Mouse (Mus musculus) kidney, adult 2 months (tissue): Measurements from ENCODE around the gene Tjp2. TPM values are rescaled to one million over a fixed set of nuclear protein-coding genes. Genes with fewer than 3 reads are reported as not detected.
A peak's percentile ranks its signal among the peaks of the same experiment; 100 is the strongest.
"Not testable (repeated sequence)": the region's sequence is repeated elsewhere in the genome, so short reads cannot be mapped to it uniquely, and the experiment has no call there.

Experiments
- DNase-seq: peaks from one replicate; pipeline ENCODE4 v3.0.0; 2021
- H3K27ac ChIP-seq: fragments of 200-500 bp; 2 replicates; pipeline ENCODE4 v1.5.1; 2012; ENCODE audit warnings: low read depth, low read length, control low read depth, inconsistent platforms; ENCODE audit not compliant: insufficient read depth
- H3K27me3 ChIP-seq: fragments of 200-500 bp; replicated peaks from 2 replicates; pipeline ENCODE4 v1.6.1; 2012; ENCODE audit warnings: mild to moderate bottlenecking, moderate library complexity, low read length, inconsistent platforms; ENCODE audit not compliant: control insufficient read depth, insufficient read depth
- H3K36me3 ChIP-seq: fragments of 200-500 bp; 2 replicates; pipeline ENCODE4 v1.6.1; 2012; ENCODE audit warnings: mild to moderate bottlenecking, moderate library complexity, low read length, inconsistent platforms; ENCODE audit not compliant: control insufficient read depth, insufficient read depth
- H3K4me1 ChIP-seq: fragments of 200-500 bp; 2 replicates; pipeline ENCODE4 v1.6.1; 2011; ENCODE audit warnings: low read length; ENCODE audit not compliant: control insufficient read depth, insufficient read depth
- H3K4me3 ChIP-seq: fragments of 200-500 bp; 2 replicates; pipeline ENCODE4 v1.5.1; 2011; ENCODE audit warnings: mild to moderate bottlenecking, low read depth, low read length, control low read depth; ENCODE audit not compliant: insufficient read depth
- CTCF ChIP-seq: fragments of 200-500 bp; conservative IDR thresholded peaks from 2 replicates; pipeline ENCODE4 v1.5.1; 2011; ENCODE audit warnings: low read depth, mild to moderate bottlenecking, control low read depth, low read length, moderate library complexity, mixed read lengths; ENCODE audit not compliant: insufficient read depth, insufficient read length
- POLR2A ChIP-seq: fragments of 200-500 bp; IDR thresholded peaks from one replicate; pipeline ENCODE4 v1.6.1; 2011; ENCODE audit warnings: low read depth, low read length, control low read depth
- WGBS: fragments of 180-500 bp; shearing (Covaris S2); methylation state at CpG from one replicate; pipeline ENCODE4 v1.1.7; 2018; 5-methylcytosine and 5-hydroxymethylcytosine counted together
- polyA plus RNA-seq: library from polyadenylated mRNA; depleted of rRNA; stranded (reverse); fragments of >200 nt; gene quantifications from 2 replicates; pipeline ENCODE4 v1.2.3, GENCODE M21; 2012

Gene Tjp2
- polyA plus RNA-seq, 1 experiment = 13.0 TPM

DNA sequence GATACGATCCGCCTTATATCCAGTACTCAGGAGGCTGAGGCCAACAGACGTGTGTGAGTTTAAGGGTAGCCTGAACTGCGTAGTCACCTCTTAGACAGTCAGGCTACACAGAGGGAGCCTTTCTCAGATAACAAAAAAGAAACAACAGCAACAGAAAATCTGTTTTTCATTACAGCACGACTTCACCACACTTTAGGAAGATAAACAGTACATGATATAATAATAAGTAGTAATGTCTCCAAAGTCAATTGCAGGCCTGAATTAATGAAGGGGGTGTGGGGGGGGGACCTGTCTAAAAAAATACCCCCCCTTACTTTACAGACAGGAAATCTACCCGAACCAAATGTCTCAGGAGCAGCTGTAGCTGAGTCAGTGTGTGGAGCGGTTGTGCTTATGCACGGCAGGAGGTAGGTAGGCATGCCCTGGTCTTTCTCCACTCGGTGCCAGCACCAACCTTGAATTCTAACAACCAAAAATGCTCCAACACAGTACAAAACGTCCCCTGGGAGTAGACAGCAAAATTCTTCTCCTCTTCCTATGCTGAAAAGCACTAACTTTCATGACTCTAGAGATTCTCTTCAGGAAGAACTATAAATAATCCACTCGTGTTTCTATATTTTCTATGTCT, 26.0 kb downstream of the Tjp2 start:
- Histone ChIP-seq H3K4me1 (no peaks in the 10 kb centered on the region), H3K4me3 (no peak overlapping the region), H3K36me3 (no peaks in the 10 kb centered on the region), H3K27me3 (no peaks in the 10 kb centered on the region), H3K27ac (no peak overlapping the region)
- TF ChIP-seq POLR2A (no peak), CTCF (no peak)
- 76% methylated on average over 11 of the region's 11 CpGs for WGBS
- DNase-seq = no peak

- TF ChIP-seq POLR2A = no peak
- TF ChIP-seq CTCF = no peak
- whole genome bisulfite sequencing = 56% methylated on average over 3 of the region's 3 CpGs
- no peak for DNase-seq
- Histone ChIP-seq H3K27ac (no peak overlapping the region), H3K36me3 (no peaks in the 10 kb centered on the region), H3K4me1 (no peaks in the 10 kb centered on the region), H3K27me3 (no peaks in the 10 kb centered on the region), H3K4me3 (no peak overlapping the region)
These were observed 27.5 kb downstream of the Tjp2 start for GRCm38 (mm10) chr19:24197338-24197737.

GRCm38 (mm10) chr19:24195224-24195623, 29.6 kb downstream of the Tjp2 start:
- Histone ChIP-seq H3K27ac (no peak overlapping the region), H3K27me3 (no peaks in the 10 kb centered on the region), H3K36me3 (no peaks in the 10 kb centered on the region), H3K4me3 (no peak overlapping the region), H3K4me1 (no peaks in the 10 kb centered on the region)
- no peak for DNase-seq
- TF ChIP-seq POLR2A (no peak), CTCF (no peak)
- 62% methylated on average over 7 of the region's 7 CpGs for WGBS

GRCm38 (mm10) chr19:24194216-24194615, 30.6 kb downstream of the Tjp2 start:
- no peaks in the 10 kb centered on the region for H3K36me3 ChIP-seq
- no peak overlapping the region for H3K27ac ChIP-seq
- H3K27me3 ChIP-seq = no peaks in the 10 kb centered on the region
- H3K4me3 ChIP-seq = no peak overlapping the region
- WGBS = over 99% methylated on average over 4 of the region's 4 CpGs
- no peaks in the 10 kb centered on the region for H3K4me1 ChIP-seq
- no peak for DNase-seq
- TF ChIP-seq CTCF (peak; percentile 50), POLR2A (no peak)

DNA sequence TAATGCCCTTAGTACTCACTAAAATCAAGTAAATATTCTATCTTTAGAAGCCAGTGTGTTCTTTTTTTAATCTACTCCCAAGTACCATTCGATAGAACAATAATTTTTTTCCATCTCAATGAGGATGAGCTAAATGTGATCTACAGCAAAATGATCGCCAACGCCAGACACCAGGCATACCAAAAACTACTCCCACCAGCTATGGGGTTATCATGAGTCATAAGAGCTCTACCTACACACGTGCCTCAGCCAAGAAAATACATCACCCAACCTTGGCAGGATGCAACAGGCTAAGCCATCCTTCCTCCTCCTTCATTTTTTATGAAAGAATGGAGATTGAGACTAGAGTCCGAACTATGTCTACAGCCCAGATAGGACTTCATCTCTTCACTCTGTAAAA, 31.9 kb downstream of the Tjp2 start:
- Histone ChIP-seq H3K4me3 (no peak overlapping the region), H3K27ac (no peak overlapping the region), H3K36me3 (no peaks in the 10 kb centered on the region), H3K4me1 (no peaks in the 10 kb centered on the region), H3K27me3 (no peaks in the 10 kb centered on the region)
- 92% methylated on average over 5 of the region's 5 CpGs for WGBS
- TF ChIP-seq POLR2A = no peak
- TF ChIP-seq CTCF = no peak
- no peak for DNase-seq

DNA sequence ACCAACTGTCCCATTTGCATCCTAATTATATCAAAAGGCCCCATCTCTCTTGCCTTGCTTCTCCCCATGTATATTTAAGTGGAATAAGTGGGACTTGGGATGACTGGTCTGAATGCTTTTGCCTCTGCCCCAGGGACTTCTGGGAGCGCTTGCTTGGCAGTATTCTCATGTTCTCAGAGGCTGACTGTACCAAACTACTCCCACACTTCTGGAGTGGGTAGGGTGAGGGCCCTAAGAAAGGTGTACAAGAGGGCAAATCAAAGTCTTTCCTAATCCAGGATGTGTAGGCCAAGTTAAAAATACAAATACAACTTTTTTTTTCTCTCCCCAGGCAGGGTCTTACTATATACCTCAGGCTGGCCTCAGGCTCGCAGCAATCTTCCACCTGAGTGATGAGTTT, 37.0 kb downstream of the Tjp2 start:
- Histone ChIP-seq H3K27me3 (no peaks in the 10 kb centered on the region), H3K4me3 (no peak overlapping the region), H3K36me3 (no peaks in the 10 kb centered on the region), H3K4me1 (no peaks in the 10 kb centered on the region), H3K27ac (no peak overlapping the region)
- WGBS = 85% methylated on average over 2 of the region's 2 CpGs
- no peak for DNase-seq
- no peak for TF ChIP-seq POLR2A
- TF ChIP-seq CTCF = no peak

DNA sequence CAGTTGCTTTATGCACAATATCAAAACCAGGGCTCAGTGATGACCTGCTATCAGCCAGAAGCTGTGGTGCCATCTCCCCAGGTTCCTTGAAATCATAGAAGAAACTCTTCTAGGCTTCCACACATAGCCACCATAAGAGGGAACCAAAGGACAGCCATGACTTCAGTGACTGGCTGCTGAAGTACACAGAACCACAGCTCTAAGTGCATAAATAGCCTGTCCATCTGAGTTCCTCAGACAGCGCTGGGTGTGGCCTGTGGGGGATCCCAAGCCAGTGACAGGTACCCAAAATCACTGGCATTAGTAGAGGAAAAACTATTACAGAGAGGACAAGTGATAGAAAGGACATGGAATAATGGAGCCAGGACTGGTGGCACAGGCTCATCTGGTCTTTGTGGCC, 37.5 kb downstream of the Tjp2 start:
- H3K27ac ChIP-seq, H3K36me3 ChIP-seq, H3K27me3 ChIP-seq, DNase-seq, H3K4me1 ChIP-seq, H3K4me3 ChIP-seq: not testable (repeated sequence)
- 71% methylated on average over 1 of the region's 1 CpGs for WGBS

GRCm38 (mm10) chr19:24183680-24184235, 41.1 kb downstream of the Tjp2 start:
- DNase-seq = no peak
- 66% methylated on average over 15 of the region's 15 CpGs for WGBS

More at GRCm38 (mm10) chr19:24183680-24184235, 41.1 kb downstream of the Tjp2 start:
- Histone ChIP-seq H3K36me3 (no peaks in the 10 kb centered on the region), H3K27me3 (no peaks in the 10 kb centered on the region), H3K4me1 (no peaks in the 10 kb centered on the region), H3K4me3 (no peak overlapping the region), H3K27ac (no peak overlapping the region)
- TF ChIP-seq CTCF = no peak
